Mouse (Mus musculus): Measurements from ENCODE around the gene Sp4. TPM values are rescaled to one million over a fixed set of nuclear protein-coding genes. Genes with fewer than 3 reads are reported as not detected.

Sp4 gene
- total and polyA plus RNA-seq, 2 experiments from 2014 or later, result 18.1 to 59.0 TPM

GRCm38 (mm10) chr12:118320076-118320475, 18.8 kb upstream of the Sp4 start:
- Histone ChIP-seq H3K27me3 (ENCODE audit: insufficient read depth, low read length) (no peaks in the 10 kb centered on the region), H3K36me3 (ENCODE audit: insufficient read depth) (no peaks in the 10 kb centered on the region), H3K4me2 (ENCODE audit: low read depth) (no peak overlapping the region), H3K27ac (ENCODE audit: low read depth, low read length) (no peak overlapping the region), H3K9me3 (ENCODE audit: low read length) (no peaks in the 10 kb centered on the region), H3K9ac (no peak overlapping the region), H3K4me3 (ENCODE audit: low read depth, low read length) (no peak overlapping the region), H3K4me1 (ENCODE audit: insufficient read depth) (no peaks in the 10 kb centered on the region)
- no peak for TF ChIP-seq CTCF (IDR thresholded peaks at IDR 0.05; ENCODE audit: low read depth)
- DNase-seq, result no peak
- ATAC-seq, result no peak

- H3K27ac ChIP-seq (ENCODE audit: low read depth, low read length), result no peak overlapping the region
- 90% methylated on average over 2 of the region's 2 CpGs for WGBS
- H3K9me3 ChIP-seq (ENCODE audit: low read length), result no peaks in the 10 kb centered on the region
- no peaks in the 10 kb centered on the region for H3K36me3 ChIP-seq (ENCODE audit: insufficient read depth)
- H3K27me3 ChIP-seq (ENCODE audit: insufficient read depth, low read length), result no peaks in the 10 kb centered on the region
- no peaks in the 10 kb centered on the region for H3K4me1 ChIP-seq (ENCODE audit: insufficient read depth)
- DNase-seq, result no peak
- no peak for ATAC-seq
- no peak for TF ChIP-seq CTCF (IDR thresholded peaks at IDR 0.05; ENCODE audit: low read depth)
- H3K4me2 ChIP-seq (ENCODE audit: low read depth), result no peak overlapping the region
- H3K4me3 ChIP-seq (ENCODE audit: low read depth, low read length), result no peak overlapping the region
- H3K9ac ChIP-seq, result no peak overlapping the region
Measured at GRCm38 (mm10) chr12:118314477-118314845, 13.2 kb upstream of the Sp4 start.

GRCm38 (mm10) chr12:118313805-118314476, 12.7 kb upstream of the Sp4 start:
- no peak overlapping the region for H3K4me3 ChIP-seq (ENCODE audit: low read depth, low read length)
- H3K36me3 ChIP-seq (ENCODE audit: insufficient read depth), result no peaks in the 10 kb centered on the region
- ATAC-seq (no peak), DNase-seq (no peak)
- no peak overlapping the region for H3K9ac ChIP-seq
- no peaks in the 10 kb centered on the region for H3K4me1 ChIP-seq (ENCODE audit: insufficient read depth)
- H3K4me2 ChIP-seq (ENCODE audit: low read depth), result no peak overlapping the region
- no peak for TF ChIP-seq CTCF (IDR thresholded peaks at IDR 0.05; ENCODE audit: low read depth)
- H3K9me3 ChIP-seq (ENCODE audit: low read length), result no peaks in the 10 kb centered on the region
- H3K27ac ChIP-seq (ENCODE audit: low read depth, low read length), result no peak overlapping the region
- H3K27me3 ChIP-seq (ENCODE audit: insufficient read depth, low read length), result no peaks in the 10 kb centered on the region
- 76% methylated on average over 3 of the region's 3 CpGs for WGBS

- WGBS, result 93% methylated on average over 3 of the region's 3 CpGs
- no peaks in the 10 kb centered on the region for H3K27me3 ChIP-seq (ENCODE audit: insufficient read depth, low read length)
- H3K4me2 ChIP-seq (ENCODE audit: low read depth), result no peak overlapping the region
- 0 out of 2 replicates have a peak, but pooled peaks cover 5% of the 10 kb centered on the region for H3K36me3 ChIP-seq (ENCODE audit: insufficient read depth)
- H3K4me3 ChIP-seq (ENCODE audit: low read depth, low read length), result no peak overlapping the region
- TF ChIP-seq CTCF (IDR thresholded peaks at IDR 0.05; ENCODE audit: low read depth), result no peak
- DNase-seq, result no peak
- no peak for ATAC-seq
- H3K9me3 ChIP-seq (ENCODE audit: low read length), result no peaks in the 10 kb centered on the region
- H3K9ac ChIP-seq, result no peak overlapping the region
- no peak overlapping the region for H3K27ac ChIP-seq (ENCODE audit: low read depth, low read length)
- peaks cover 8% of the 10 kb centered on the region for H3K4me1 ChIP-seq (ENCODE audit: insufficient read depth)
Measured at GRCm38 (mm10) chr12:118303586-118303985, 2.3 kb upstream of the Sp4 start.

GRCm38 (mm10) chr12:118303066-118303465, 1.8 kb upstream of the Sp4 start:
- Histone ChIP-seq H3K9ac (no peak overlapping the region), H3K4me3 (ENCODE audit: low read depth, low read length) (peak overlapping the region; percentile 92), H3K4me2 (ENCODE audit: low read depth) (peak overlapping the region; percentile 71), H3K27ac (ENCODE audit: low read depth, low read length) (0 out of 2 replicates have a peak overlapping the region, but pooled peaks have one; percentile 98), H3K4me1 (ENCODE audit: insufficient read depth) (peaks cover 10% of the 10 kb centered on the region), H3K9me3 (ENCODE audit: low read length) (no peaks in the 10 kb centered on the region), H3K27me3 (ENCODE audit: insufficient read depth, low read length) (no peaks in the 10 kb centered on the region), H3K36me3 (ENCODE audit: insufficient read depth) (0 out of 2 replicates have a peak, but pooled peaks cover 5% of the 10 kb centered on the region)
- 94% methylated on average over 5 of the region's 5 CpGs for WGBS
- no peak for TF ChIP-seq CTCF (IDR thresholded peaks at IDR 0.05; ENCODE audit: low read depth)
- ATAC-seq, result no peak
- no peak for DNase-seq

GRCm38 (mm10) chr12:118301866-118302835, 911 bp upstream of the Sp4 start:
- peak overlapping the region; percentile 92 for H3K9ac ChIP-seq
- TF ChIP-seq CTCF (IDR thresholded peaks at IDR 0.05; ENCODE audit: low read depth), result peak; percentile 55
- H3K27me3 ChIP-seq (ENCODE audit: insufficient read depth, low read length), result no peaks in the 10 kb centered on the region
- H3K4me2 ChIP-seq (ENCODE audit: low read depth), result peak overlapping the region; percentile 71
- peaks cover 13% of the 10 kb centered on the region for H3K4me1 ChIP-seq (ENCODE audit: insufficient read depth)
- peak; percentile 90 for ATAC-seq
- DNase-seq, result peak; percentile 99
- peak overlapping the region; percentile 98 for H3K27ac ChIP-seq (ENCODE audit: low read depth, low read length)
- no peaks in the 10 kb centered on the region for H3K9me3 ChIP-seq (ENCODE audit: low read length)
- peak overlapping the region; percentile 92 for H3K4me3 ChIP-seq (ENCODE audit: low read depth, low read length)
- H3K36me3 ChIP-seq (ENCODE audit: insufficient read depth), result 0 out of 2 replicates have a peak, but pooled peaks cover 5% of the 10 kb centered on the region
- WGBS, result under 1% methylated on average over 71 of the region's 74 CpGs

GRCm38 (mm10) chr12:118300754-118301071, 527 bp downstream of the Sp4 start:
- Histone ChIP-seq H3K27me3 (ENCODE audit: insufficient read depth, low read length) (no peaks in the 10 kb centered on the region), H3K9ac (peak overlapping the region; percentile 92), H3K27ac (ENCODE audit: low read depth, low read length) (peak overlapping the region; percentile 98), H3K4me1 (ENCODE audit: insufficient read depth) (peaks cover 20% of the 10 kb centered on the region), H3K4me2 (ENCODE audit: low read depth) (peak overlapping the region; percentile 61), H3K4me3 (ENCODE audit: low read depth, low read length) (peak overlapping the region; percentile 92), H3K9me3 (ENCODE audit: low read length) (no peaks in the 10 kb centered on the region), H3K36me3 (ENCODE audit: insufficient read depth) (0 out of 2 replicates have a peak, but pooled peaks cover 5% of the 10 kb centered on the region)
- TF ChIP-seq CTCF (IDR thresholded peaks at IDR 0.05; ENCODE audit: low read depth), result peak; percentile 47; the same call in 1 of the 2 replicates
- DNase-seq, result no peak
- no peak for ATAC-seq
- WGBS, result 0% methylated on average over 13 of the region's 13 CpGs
